Mouse (Mus musculus) left cerebral cortex, postnatal 25 days (tissue): ENCODE results near the gene Epha2. TPM values are rescaled to one million over a fixed set of nuclear protein-coding genes. Genes with fewer than 3 reads are reported as not detected.

Experiments used
- DNase-seq, 2 experiments: peaks; one replicate each; pipeline ENCODE4 v3.0.0; 2022; ENCODE audit warnings: low spot score in 2 of 2, mixed read lengths in 1 of 2
- intact Hi-C: fragments of 180-260 bp; cut with DNase I; formaldehyde crosslinking; loops from one replicate; pipeline ENCODE4 v1.15.1; 2025
- total RNA-seq, 2 experiments: library from RNA; stranded (reverse); gene quantifications; 2 replicates each; pipeline ENCODE4 v1.2.3; 2021

Epha2 gene
- total RNA-seq, 2 experiments from 2014 or later, result 0.82 to 1.2 TPM

- intact Hi-C loops, result no loop called here
- DNase-seq, result no peak
Observed at GRCm38 (mm10) chr4:141277157-141277556, 23.9 kb upstream of the Epha2 start.

GRCm38 (mm10) chr4:141278154-141278553 lies 22.9 kb upstream of the Epha2 start:
- DNase-seq, result no peak
- intact Hi-C loops, result no loop called here

- DNase-seq, result no peak
- intact Hi-C loops, result no loop called here
Observed at GRCm38 (mm10) chr4:141279327-141279726, 21.7 kb upstream of the Epha2 start.

GRCm38 (mm10) chr4:141279783-141280182 lies 21.3 kb upstream of the Epha2 start:
- intact Hi-C loops, result no loop called here
- DNase-seq, result no peak

GRCm38 (mm10) chr4:141280471-141280870 lies 20.6 kb upstream of the Epha2 start:
- intact Hi-C loops, result no loop called here
- DNase-seq, result no peak

GRCm38 (mm10) chr4:141281153-141281552 lies 19.9 kb upstream of the Epha2 start:
- DNase-seq, result no peak
- intact Hi-C loops, result no loop called here

- intact Hi-C loops, result no loop called here
- no peak for DNase-seq
Observed at GRCm38 (mm10) chr4:141281578-141281977, 19.5 kb upstream of the Epha2 start.

GRCm38 (mm10) chr4:141282087-141282486 lies 19.0 kb upstream of the Epha2 start:
- intact Hi-C loops, result no loop called here
- DNase-seq, result no peak

GRCm38 (mm10) chr4:141282623-141283022 lies 18.4 kb upstream of the Epha2 start:
- intact Hi-C loops, result no loop called here
- DNase-seq, result no peak

- DNase-seq, result no peak
- intact Hi-C loops, result no loop called here
Observed at GRCm38 (mm10) chr4:141283176-141283878, 17.7 kb upstream of the Epha2 start.

- DNase-seq, result no peak
- intact Hi-C loops, result no loop called here
Observed at GRCm38 (mm10) chr4:141283879-141284411, 17.1 kb upstream of the Epha2 start.

GRCm38 (mm10) chr4:141284486-141284885 lies 16.6 kb upstream of the Epha2 start:
- DNase-seq, result no peak
- intact Hi-C loops, result no loop called here

- no peak for DNase-seq
- intact Hi-C loops, result no loop called here
Observed at GRCm38 (mm10) chr4:141285128-141285527, 15.9 kb upstream of the Epha2 start.

GRCm38 (mm10) chr4:141286860-141287517 lies 14.1 kb upstream of the Epha2 start:
- intact Hi-C loops, result no loop called here
- DNase-seq, result no peak

- no peak for DNase-seq
- intact Hi-C loops, result no loop called here
Observed at GRCm38 (mm10) chr4:141287518-141288004, 13.5 kb upstream of the Epha2 start.

- DNase-seq, result no peak
- intact Hi-C loops, result no loop called here
Observed at GRCm38 (mm10) chr4:141288152-141288551, 12.9 kb upstream of the Epha2 start.

- intact Hi-C loops, result no loop called here
- no peak for DNase-seq
Observed at GRCm38 (mm10) chr4:141291571-141292375, 9.3 kb upstream of the Epha2 start.

- no peak for DNase-seq
- intact Hi-C loops, result no loop called here
Observed at GRCm38 (mm10) chr4:141295774-141296186, 5.3 kb upstream of the Epha2 start.

GRCm38 (mm10) chr4:141297934-141298333 lies 3.1 kb upstream of the Epha2 start:
- intact Hi-C loops, result no loop called here
- no peak for DNase-seq

- intact Hi-C loops, result no loop called here
- DNase-seq, result no peak
Observed at GRCm38 (mm10) chr4:141299356-141299755, 1.7 kb upstream of the Epha2 start.
